Mouse (Mus musculus) cerebellum, adult 9-10 months (tissue): ENCODE results near the gene Cst13.

ENCODE experiments used
- DNase-seq: peaks from one replicate; pipeline ENCODE4 v3.0.0; 2022

The Cst13 gene

GRCm38 (mm10) chr2:148875335-148875811, 55.5 kb downstream of the Cst13 start, which contains the start of gene Cst3:
Cst3 (minus strand) TSS chr2:148875692.
- peak; percentile 86 for DNase-seq

- DNase-seq = no peak
These were observed 57.3 kb downstream of the Cst13 start for GRCm38 (mm10) chr2:148877016-148877770.

DNA sequence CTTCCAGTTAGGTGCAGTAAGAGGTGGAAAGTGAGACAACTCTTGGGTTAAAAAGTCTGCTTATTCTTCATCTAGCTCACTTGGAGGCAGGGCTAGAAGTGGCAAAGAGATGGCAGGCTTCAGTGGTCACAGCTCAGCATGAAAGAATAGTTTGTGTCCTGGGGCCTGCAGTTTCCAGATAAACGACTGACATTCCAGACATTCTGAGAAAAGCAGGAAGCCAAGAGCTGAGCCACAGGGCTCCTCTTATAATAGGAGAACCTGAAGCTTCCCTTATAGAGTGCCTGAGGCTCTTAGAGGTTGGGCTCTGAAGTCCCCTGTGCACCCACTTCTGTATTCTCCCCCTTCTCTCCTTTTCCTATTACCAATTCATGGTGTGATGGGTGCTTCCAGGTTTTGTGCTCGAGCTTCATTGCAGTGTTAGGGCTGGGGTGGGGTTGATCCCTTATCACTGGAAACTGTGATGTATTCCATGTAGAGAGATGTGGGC, 58.8 kb downstream of the Cst13 start:
- no peak for DNase-seq

- DNase-seq = no peak
These were observed 59.3 kb downstream of the Cst13 start for GRCm38 (mm10) chr2:148879199-148879598.
